Mouse (Mus musculus): Measurements from ENCODE around the gene Drc3. TPM values are rescaled to one million over a fixed set of nuclear protein-coding genes. Genes with fewer than 3 reads are reported as not detected.

Drc3 gene
- polyA plus RNA-seq, 1 experiment from 2014 or later: 2.6 TPM

DNA sequence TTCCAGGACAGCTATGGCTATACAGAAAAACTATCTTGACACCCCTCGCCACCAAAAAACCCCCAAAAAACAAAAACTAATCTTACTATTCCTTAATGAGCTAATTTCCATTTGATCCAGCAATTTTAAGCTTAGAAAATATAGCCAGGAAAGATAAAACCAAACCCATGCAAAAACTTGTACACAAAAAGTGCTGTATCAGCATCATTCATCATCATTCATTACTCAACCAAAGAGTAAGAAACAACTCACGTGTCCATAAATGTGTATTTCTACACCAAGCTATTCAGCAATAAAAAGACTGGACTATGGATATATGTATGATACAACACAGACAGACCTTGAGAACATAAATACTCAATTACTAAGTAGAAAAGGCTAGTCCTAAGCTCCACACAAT, 59.8 kb downstream of the Drc3 start:
- H3K27me3 ChIP-seq (replicated peaks): no peaks in the 10 kb centered on the region
- peaks cover 12% of the 10 kb centered on the region for H3K4me1 ChIP-seq
- no peak overlapping the region for H3K27ac ChIP-seq
- no peaks in the 10 kb centered on the region for H3K9me3 ChIP-seq
- 88% methylated on average over 2 of the region's 2 CpGs for WGBS
- no peak overlapping the region for H3K9ac ChIP-seq
- H3K36me3 ChIP-seq: peaks cover 8% of the 10 kb centered on the region
- no peak overlapping the region for H3K4me3 ChIP-seq
- no peak for ATAC-seq (ENCODE audit: low FRiP score, low read depth)
- no peak overlapping the region for H3K4me2 ChIP-seq (replicated peaks)

GRCm38 (mm10) chr11:60416590-60416962, 63.4 kb downstream of the Drc3 start:
- Histone ChIP-seq H3K27ac (no peak overlapping the region), H3K9me3 (no peaks in the 10 kb centered on the region), H3K36me3 (no peaks in the 10 kb centered on the region), H3K4me3 (peak overlapping the region; percentile 88), H3K4me1 (peaks cover 23% of the 10 kb centered on the region), H3K9ac (peak overlapping the region; percentile 80), H3K27me3 (replicated peaks) (no peaks in the 10 kb centered on the region), H3K4me2 (replicated peaks) (peak overlapping the region; percentile 96)
- no peak; the same call in 1 of the 2 replicates for ATAC-seq (ENCODE audit: low FRiP score, low read depth)
- WGBS: under 1% methylated on average over 21 of the region's 21 CpGs

DNA sequence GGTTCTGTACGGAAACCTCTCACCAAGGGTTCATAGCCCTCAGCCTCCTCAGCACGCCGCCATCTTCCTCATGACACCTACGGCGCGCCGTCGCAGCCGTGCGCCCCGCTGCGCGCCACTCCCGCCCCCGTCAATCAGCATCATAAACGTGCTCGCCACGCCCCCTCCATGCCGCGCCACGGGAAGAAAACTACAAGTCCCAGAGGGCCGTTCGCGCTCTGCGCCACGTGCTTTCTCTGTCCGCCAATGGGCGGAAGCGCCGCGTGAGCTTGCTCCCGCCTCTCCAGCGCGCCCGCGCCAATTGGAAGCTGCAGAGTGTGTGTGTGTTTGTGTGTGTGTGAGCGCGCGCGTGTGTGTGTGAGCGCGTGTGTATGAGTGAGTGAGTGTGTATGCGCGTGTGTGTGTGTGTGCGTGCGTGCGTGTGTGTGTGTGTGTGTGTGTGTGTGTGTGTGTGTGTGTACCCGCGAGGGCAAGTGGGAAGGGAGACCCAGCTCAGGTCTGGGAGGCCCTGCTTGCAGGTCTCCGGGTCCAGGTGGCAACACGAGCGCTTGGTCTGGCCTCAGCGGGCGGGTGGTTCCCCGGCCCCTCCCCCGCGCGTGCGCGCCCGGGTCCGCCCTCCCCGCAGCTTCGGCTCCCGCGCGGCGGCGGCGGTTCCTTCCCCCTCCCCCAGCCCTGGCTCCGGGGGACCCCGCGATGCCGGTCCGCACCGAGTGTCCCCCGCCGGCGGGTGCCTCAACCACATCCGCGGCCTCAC, 64.0 kb downstream of the Drc3 start, which contains the start of gene Gid4:
Gid4 (plus strand) TSS at position 183 of the 754 bp plus-strand sequence.
- Histone ChIP-seq H3K4me1 (peaks cover 23% of the 10 kb centered on the region), H3K9me3 (no peaks in the 10 kb centered on the region), H3K4me2 (replicated peaks) (peak within 1 kb of the TSS; percentile 96), H3K4me3 (peak within 1 kb of the TSS; percentile 88), H3K36me3 (no peaks in the 10 kb centered on the region), H3K27me3 (replicated peaks) (no peaks in the 10 kb centered on the region), H3K27ac (peak within 1 kb of the TSS; percentile 62), H3K9ac (peak within 1 kb of the TSS; percentile 91)
- ATAC-seq (ENCODE audit: low FRiP score, low read depth): peak; percentile 97
- WGBS: under 1% methylated on average over 79 of the region's 81 CpGs

- ATAC-seq (ENCODE audit: low FRiP score, low read depth): peak; percentile 42
- WGBS: under 1% methylated on average over 39 of the region's 39 CpGs
- H3K9me3 ChIP-seq: no peaks in the 10 kb centered on the region
Observed at GRCm38 (mm10) chr11:60417717-60418472, 64.8 kb downstream of the Drc3 start, which contains the start of gene Atpaf2. Atpaf2 (minus strand) TSS chr11:60418457.

DNA sequence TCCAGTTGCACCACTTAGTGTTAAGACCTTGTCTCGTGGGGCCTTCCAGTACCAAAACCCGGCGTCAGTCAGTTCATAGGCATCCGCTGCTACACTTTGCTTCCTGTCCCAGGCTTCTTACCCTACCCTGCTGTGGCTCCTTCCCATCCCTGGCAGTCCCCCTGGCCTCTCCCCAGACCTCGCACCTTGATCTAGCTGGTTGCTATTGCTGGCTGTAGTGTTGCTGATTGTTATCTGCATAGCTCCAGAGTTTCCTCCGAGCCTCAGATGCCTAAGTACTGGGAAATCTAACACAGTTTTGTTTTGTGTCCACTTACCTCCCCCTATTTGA, 65.3 kb downstream of the Drc3 start:
- 24% methylated on average over 6 of the region's 6 CpGs for WGBS
- H3K36me3 ChIP-seq: no peaks in the 10 kb centered on the region
- no peaks in the 10 kb centered on the region for H3K27me3 ChIP-seq (replicated peaks)
- no peak overlapping the region for H3K27ac ChIP-seq
- peaks cover 23% of the 10 kb centered on the region for H3K4me1 ChIP-seq
- no peak for ATAC-seq (ENCODE audit: low FRiP score, low read depth)
- H3K9me3 ChIP-seq: no peaks in the 10 kb centered on the region
- H3K4me3 ChIP-seq: peak overlapping the region; percentile 88
- peak overlapping the region; percentile 96 for H3K4me2 ChIP-seq (replicated peaks)
- peak overlapping the region; percentile 91 for H3K9ac ChIP-seq

More at GRCm38 (mm10) chr11:60417717-60418472, 64.8 kb downstream of the Drc3 start, which contains the start of gene Atpaf2:
- Histone ChIP-seq H3K36me3 (no peaks in the 10 kb centered on the region), H3K4me1 (peaks cover 23% of the 10 kb centered on the region), H3K4me3 (peak within 1 kb of the TSS; percentile 88), H3K9ac (peak within 1 kb of the TSS; percentile 91), H3K27me3 (replicated peaks) (no peaks in the 10 kb centered on the region), H3K4me2 (replicated peaks) (peak within 1 kb of the TSS; percentile 96), H3K27ac (peak within 1 kb of the TSS; percentile 62)

DNA sequence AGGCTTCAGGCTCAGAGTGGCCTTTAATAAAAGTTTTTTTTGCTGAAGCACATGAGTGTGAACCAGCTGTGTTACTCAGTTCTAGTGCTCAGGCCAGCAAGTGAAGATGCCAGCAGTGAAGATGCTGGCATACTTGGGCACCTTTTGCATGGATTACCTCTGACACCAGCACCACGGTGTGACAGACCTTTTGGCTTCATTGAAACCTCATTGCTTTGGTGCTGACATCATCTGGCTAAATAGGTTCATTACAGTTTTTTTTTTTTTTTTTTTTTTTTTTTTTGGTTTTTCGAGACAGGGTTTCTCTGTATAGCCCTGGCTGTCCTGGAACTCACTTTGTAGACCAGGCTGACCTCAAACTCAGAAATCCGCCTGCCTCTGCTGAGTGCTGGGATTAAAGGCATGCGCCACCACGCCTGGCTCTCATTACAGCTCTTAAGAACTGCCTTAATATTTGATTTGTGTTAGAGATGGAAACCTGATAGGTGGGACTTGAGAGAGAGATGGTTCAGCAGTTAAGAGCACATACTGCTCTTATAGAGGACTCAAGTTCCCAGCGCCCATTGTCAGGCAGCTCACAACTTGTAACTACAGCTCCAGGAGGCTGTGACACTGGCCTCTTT, 69.0 kb downstream of the Drc3 start:
- H3K27ac ChIP-seq: no peak overlapping the region
- no peak for ATAC-seq (ENCODE audit: low FRiP score, low read depth)
- peaks cover 5% of the 10 kb centered on the region; the same call in 1 of the 2 replicates for H3K36me3 ChIP-seq
- H3K4me2 ChIP-seq (replicated peaks): no peak overlapping the region
- no peaks in the 10 kb centered on the region for H3K9me3 ChIP-seq
- H3K9ac ChIP-seq: no peak overlapping the region
- H3K4me1 ChIP-seq: peaks cover 11% of the 10 kb centered on the region
- no peak overlapping the region for H3K4me3 ChIP-seq
- WGBS: 69% methylated on average over 6 of the region's 6 CpGs
- no peaks in the 10 kb centered on the region for H3K27me3 ChIP-seq (replicated peaks)

- 70% methylated on average over 1 of the region's 1 CpGs for WGBS
- Histone ChIP-seq H3K27me3 (replicated peaks) (no peaks in the 10 kb centered on the region), H3K36me3 (peaks cover 12% of the 10 kb centered on the region; the same call in 1 of the 2 replicates), H3K4me3 (no peak overlapping the region), H3K9me3 (no peaks in the 10 kb centered on the region), H3K4me1 (peaks cover 11% of the 10 kb centered on the region), H3K4me2 (replicated peaks) (no peak overlapping the region), H3K27ac (no peak overlapping the region), H3K9ac (no peak overlapping the region)
- ATAC-seq (ENCODE audit: low FRiP score, low read depth): no peak
Observed at GRCm38 (mm10) chr11:60423006-60423405, 69.9 kb downstream of the Drc3 start.

- no peak overlapping the region for H3K27ac ChIP-seq
- no peak overlapping the region for H3K4me2 ChIP-seq (replicated peaks)
- no peaks in the 10 kb centered on the region for H3K9me3 ChIP-seq
- H3K27me3 ChIP-seq (replicated peaks): no peaks in the 10 kb centered on the region
- WGBS: 92% methylated on average over 1 of the region's 1 CpGs
- ATAC-seq (ENCODE audit: low FRiP score, low read depth): no peak
- H3K4me3 ChIP-seq: no peak overlapping the region
- H3K4me1 ChIP-seq: no peaks in the 10 kb centered on the region
- H3K9ac ChIP-seq: no peak overlapping the region
- H3K36me3 ChIP-seq: peaks cover 17% of the 10 kb centered on the region
Observed at GRCm38 (mm10) chr11:60426417-60426816, 73.3 kb downstream of the Drc3 start.

- H3K9ac ChIP-seq: no peak overlapping the region
- no peaks in the 10 kb centered on the region for H3K4me1 ChIP-seq
- no peak for ATAC-seq (ENCODE audit: low FRiP score, low read depth)
- WGBS: 94% methylated on average over 3 of the region's 3 CpGs
- no peak overlapping the region for H3K27ac ChIP-seq
- H3K36me3 ChIP-seq: peaks cover 21% of the 10 kb centered on the region
- H3K9me3 ChIP-seq: no peaks in the 10 kb centered on the region
- H3K27me3 ChIP-seq (replicated peaks): no peaks in the 10 kb centered on the region
- H3K4me3 ChIP-seq: no peak overlapping the region
- H3K4me2 ChIP-seq (replicated peaks): no peak overlapping the region
Observed at GRCm38 (mm10) chr11:60427628-60428027, 74.5 kb downstream of the Drc3 start.

DNA sequence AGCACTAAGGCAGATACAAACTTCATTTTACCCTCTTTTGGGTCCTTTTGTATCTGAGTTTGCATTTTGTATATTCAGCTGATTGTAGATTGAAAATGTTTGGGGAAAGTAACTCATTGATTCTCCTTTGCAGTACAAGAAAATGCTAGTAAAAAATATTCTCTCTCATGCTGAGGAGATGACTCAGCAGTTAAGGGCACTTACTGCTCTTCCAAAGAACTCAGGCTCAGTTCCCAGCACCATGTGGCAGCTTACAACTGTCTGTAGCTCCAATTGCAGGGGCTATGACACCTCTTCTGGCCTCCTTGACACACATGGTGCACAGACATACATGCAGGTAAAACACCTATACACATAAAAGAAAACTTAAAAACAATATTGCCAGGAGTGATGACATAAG, 80.4 kb downstream of the Drc3 start:
- Histone ChIP-seq H3K4me3 (no peak overlapping the region), H3K4me1 (no peaks in the 10 kb centered on the region), H3K27ac (no peak overlapping the region), H3K27me3 (replicated peaks) (no peaks in the 10 kb centered on the region), H3K9me3 (no peaks in the 10 kb centered on the region), H3K36me3 (peaks cover 50% of the 10 kb centered on the region), H3K9ac (no peak overlapping the region), H3K4me2 (replicated peaks) (no peak overlapping the region)
- ATAC-seq (ENCODE audit: low FRiP score, low read depth): no peak

DNA sequence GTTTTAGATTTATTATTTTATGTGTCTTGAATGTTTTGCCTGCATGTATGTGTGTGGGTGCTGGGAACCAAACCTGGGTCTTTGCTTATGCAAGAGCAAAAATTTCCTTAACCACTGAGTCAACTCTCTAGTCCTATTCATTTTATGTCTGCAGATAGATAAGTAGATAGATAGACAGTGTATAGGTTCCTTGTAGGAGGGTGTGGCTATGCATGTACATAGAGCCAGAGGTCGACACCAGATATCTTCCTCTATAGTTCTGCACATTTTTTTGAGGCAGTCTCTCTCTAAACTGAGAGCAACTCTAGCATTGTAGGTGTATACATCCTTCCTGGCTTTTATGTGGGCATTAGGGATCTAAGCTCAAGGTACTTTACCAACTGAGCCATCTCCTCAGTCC, 82.0 kb downstream of the Drc3 start:
- Histone ChIP-seq H3K27ac (no peak overlapping the region), H3K4me3 (no peak overlapping the region), H3K27me3 (replicated peaks) (no peaks in the 10 kb centered on the region), H3K9ac (no peak overlapping the region), H3K36me3 (peaks cover 52% of the 10 kb centered on the region), H3K4me2 (replicated peaks) (no peak overlapping the region), H3K4me1 (no peaks in the 10 kb centered on the region), H3K9me3 (no peaks in the 10 kb centered on the region)
- no peak for ATAC-seq (ENCODE audit: low FRiP score, low read depth)
- 95% methylated on average over 1 of the region's 1 CpGs for WGBS

- ATAC-seq (ENCODE audit: low FRiP score, low read depth): no peak
- H3K4me1 ChIP-seq: no peaks in the 10 kb centered on the region
- no peaks in the 10 kb centered on the region for H3K27me3 ChIP-seq (replicated peaks)
- H3K4me2 ChIP-seq (replicated peaks): no peak overlapping the region
- 94% methylated on average over 3 of the region's 3 CpGs for WGBS
- no peak overlapping the region for H3K9ac ChIP-seq
- H3K4me3 ChIP-seq: no peak overlapping the region
- H3K36me3 ChIP-seq: peaks cover 54% of the 10 kb centered on the region
- H3K27ac ChIP-seq: no peak overlapping the region
- H3K9me3 ChIP-seq: no peaks in the 10 kb centered on the region
Observed at GRCm38 (mm10) chr11:60436618-60437017, 83.5 kb downstream of the Drc3 start.
